Mouse (Mus musculus) forebrain, embryonic 14.5 days (tissue): Measurements from ENCODE around the gene Nectin2. TPM values are rescaled to one million over a fixed set of nuclear protein-coding genes. Genes with fewer than 3 reads are reported as not detected.

Source experiments
- ATAC-seq: fragments of 200-750 bp; cut with Nextera tagmentation; 2 replicates; pipeline ENCODE4 v1.8.0; 2017; ENCODE audit warnings: mild to moderate bottlenecking, moderate library complexity
- DNase-seq: peaks from one replicate; pipeline ENCODE4 v3.0.0-alpha.2; 2015; ENCODE audit warnings: low spot score
- H3K27ac ChIP-seq: fragments of 300-500 bp; sonication (generic); 2 replicates; pipeline ENCODE4 v1.5.1; 2014; ENCODE audit warnings: low read depth, mild to moderate bottlenecking, control low read depth, low read length, moderate library complexity
- H3K27me3 ChIP-seq: fragments of 300-500 bp; sonication (generic); replicated peaks from 2 replicates; pipeline ENCODE4 v1.6.1; 2014; ENCODE audit warnings: low read length, control low read depth, mixed read lengths; ENCODE audit not compliant: control insufficient read depth, insufficient read depth
- H3K36me3 ChIP-seq: fragments of 300-500 bp; sonication (generic); 2 replicates; pipeline ENCODE4 v1.6.1; 2014; ENCODE audit warnings: low read length, control low read depth; ENCODE audit not compliant: control insufficient read depth, insufficient read depth
- H3K4me1 ChIP-seq: fragments of 300-500 bp; sonication (generic); 2 replicates; pipeline ENCODE4 v1.6.1; 2014; ENCODE audit warnings: antibody characterized with exemption, low read length, control low read depth; ENCODE audit not compliant: control insufficient read depth, insufficient read depth
- H3K4me2 ChIP-seq: fragments of 300-500 bp; sonication (generic); 2 replicates; pipeline ENCODE4 v1.6.1; 2014; ENCODE audit warnings: mild to moderate bottlenecking, control low read depth, low read length
- H3K4me3 ChIP-seq: fragments of 300-500 bp; sonication (generic); 2 replicates; pipeline ENCODE4 v1.5.1; 2014; ENCODE audit warnings: low read depth, low read length, control low read depth
- H3K9ac ChIP-seq: fragments of 300-500 bp; sonication (generic); 2 replicates; pipeline ENCODE4 v1.6.1; 2014; ENCODE audit warnings: mild to moderate bottlenecking, low read length, control low read depth, moderate library complexity
- H3K9me3 ChIP-seq: fragments of 300-500 bp; sonication (generic); replicated peaks from 2 replicates; pipeline ENCODE4 v1.6.1; 2016; ENCODE audit warnings: low read length, control low read depth, mixed read lengths; ENCODE audit not compliant: control insufficient read depth
- WGBS: fragments of 180-500 bp; shearing (Covaris S2); extraction: QIAGEN DNeasy Blood & Tissue Kit; methylation state at CpG from one replicate; pipeline ENCODE4 v1.1.7; 2014; 5-methylcytosine and 5-hydroxymethylcytosine counted together
- polyA plus RNA-seq: library from polyadenylated mRNA; unstranded; fragments of >200 nt; fragmentation: Nextera tagmentation; extraction: Ambion mirVana; gene quantifications from 2 replicates; pipeline ENCODE4 v1.2.1, GENCODE M21; 2014

Nectin2 gene
- polyA plus RNA-seq, 1 experiment from 2014 or later = 33.0 TPM

- no peaks in the 10 kb centered on the region for H3K9me3 ChIP-seq
- ATAC-seq (no peak), DNase-seq (no peak)
- H3K4me3 ChIP-seq = no peak overlapping the region
- H3K36me3 ChIP-seq = peaks cover 13% of the 10 kb centered on the region; the same call in 1 of the 2 replicates
- no peak overlapping the region for H3K4me2 ChIP-seq
- peaks cover 10% of the 10 kb centered on the region for H3K4me1 ChIP-seq
- no peak overlapping the region for H3K27ac ChIP-seq
- H3K27me3 ChIP-seq = no peaks in the 10 kb centered on the region
- 94% methylated on average over 5 of the region's 5 CpGs for WGBS
- no peak overlapping the region for H3K9ac ChIP-seq
Observed at GRCm38 (mm10) chr7:19718297-19718952, 31.9 kb downstream of the Nectin2 start.

GRCm38 (mm10) chr7:19717346-19717745 lies 32.9 kb downstream of the Nectin2 start:
- peaks cover 14% of the 10 kb centered on the region for H3K36me3 ChIP-seq
- DNase-seq = no peak
- H3K27ac ChIP-seq = no peak overlapping the region

GRCm38 (mm10) chr7:19716822-19717221 lies 33.5 kb downstream of the Nectin2 start:
- peak overlapping the region; percentile 52 for H3K4me2 ChIP-seq
- ATAC-seq (no peak), DNase-seq (no peak)
- H3K36me3 ChIP-seq = peaks cover 19% of the 10 kb centered on the region
- peaks cover 10% of the 10 kb centered on the region for H3K4me1 ChIP-seq
- peak overlapping the region; percentile 50; the same call in 1 of the 2 replicates for H3K9ac ChIP-seq
- peak overlapping the region; percentile 84 for H3K27ac ChIP-seq
- H3K4me3 ChIP-seq = no peak overlapping the region
- H3K27me3 ChIP-seq = no peaks in the 10 kb centered on the region
- WGBS = 88% methylated on average over 2 of the region's 2 CpGs
- H3K9me3 ChIP-seq = no peaks in the 10 kb centered on the region

More at GRCm38 (mm10) chr7:19717346-19717745, 32.9 kb downstream of the Nectin2 start:
- no peaks in the 10 kb centered on the region for H3K9me3 ChIP-seq
- ATAC-seq = no peak
- no peak overlapping the region for H3K4me3 ChIP-seq
- H3K9ac ChIP-seq = no peak overlapping the region
- H3K4me1 ChIP-seq = peaks cover 10% of the 10 kb centered on the region
- no peaks in the 10 kb centered on the region for H3K27me3 ChIP-seq
- no peak overlapping the region for H3K4me2 ChIP-seq
- WGBS = 85% methylated on average over 4 of the region's 4 CpGs

GRCm38 (mm10) chr7:19716055-19716682 lies 34.1 kb downstream of the Nectin2 start:
- peak overlapping the region; percentile 52 for H3K4me2 ChIP-seq
- no peak for ATAC-seq

GRCm38 (mm10) chr7:19715239-19716054 lies 34.8 kb downstream of the Nectin2 start, which contains the start of gene Tomm40:
Tomm40 (minus strand) TSS chr7:19715438.
- Histone ChIP-seq H3K4me3 (peak within 1 kb of the TSS; percentile 98), H3K4me2 (peak within 1 kb of the TSS; percentile 95), H3K36me3 (peaks cover 29% of the 10 kb centered on the region), H3K9me3 (no peaks in the 10 kb centered on the region), H3K27me3 (no peaks in the 10 kb centered on the region), H3K9ac (peak within 1 kb of the TSS; percentile 89), H3K4me1 (peaks cover 10% of the 10 kb centered on the region), H3K27ac (peak within 1 kb of the TSS; percentile 84)
- WGBS = under 1% methylated on average over 56 of the region's 59 CpGs
- ATAC-seq (peak; percentile 98), DNase-seq (peak; percentile 100)

More at GRCm38 (mm10) chr7:19716055-19716682, 34.1 kb downstream of the Nectin2 start:
- WGBS = 8% methylated on average over 18 of the region's 18 CpGs
- Histone ChIP-seq H3K9ac (peak overlapping the region; percentile 50), H3K4me3 (peak overlapping the region; percentile 25), H3K27ac (peak overlapping the region; percentile 84), H3K4me1 (peaks cover 10% of the 10 kb centered on the region), H3K36me3 (peaks cover 22% of the 10 kb centered on the region), H3K27me3 (no peaks in the 10 kb centered on the region), H3K9me3 (no peaks in the 10 kb centered on the region)
- no peak for DNase-seq

GRCm38 (mm10) chr7:19714836-19715235 lies 35.4 kb downstream of the Nectin2 start:
- under 1% methylated on average over 38 of the region's 39 CpGs for WGBS
- peak overlapping the region; percentile 74 for H3K27ac ChIP-seq

GRCm38 (mm10) chr7:19713598-19713997 lies 36.7 kb downstream of the Nectin2 start:
- no peaks in the 10 kb centered on the region for H3K9me3 ChIP-seq
- no peak overlapping the region for H3K4me3 ChIP-seq
- no peak overlapping the region for H3K4me2 ChIP-seq
- peaks cover 47% of the 10 kb centered on the region for H3K36me3 ChIP-seq
- WGBS = 89% methylated on average over 9 of the region's 9 CpGs
- no peaks in the 10 kb centered on the region for H3K27me3 ChIP-seq
- peaks cover 10% of the 10 kb centered on the region for H3K4me1 ChIP-seq
- no peak for DNase-seq
- no peak overlapping the region for H3K27ac ChIP-seq
- ATAC-seq = no peak
- no peak overlapping the region for H3K9ac ChIP-seq

More at GRCm38 (mm10) chr7:19714836-19715235, 35.4 kb downstream of the Nectin2 start:
- Histone ChIP-seq H3K27me3 (no peaks in the 10 kb centered on the region), H3K4me2 (peak overlapping the region; percentile 95), H3K4me3 (peak overlapping the region; percentile 98), H3K9me3 (no peaks in the 10 kb centered on the region), H3K4me1 (peaks cover 10% of the 10 kb centered on the region), H3K9ac (peak overlapping the region; percentile 89), H3K36me3 (peaks cover 35% of the 10 kb centered on the region)
- DNase-seq (peak; percentile 3), ATAC-seq (no peak)

GRCm38 (mm10) chr7:19713196-19713595 lies 37.1 kb downstream of the Nectin2 start:
- H3K4me1 ChIP-seq = peaks cover 10% of the 10 kb centered on the region
- H3K9me3 ChIP-seq = no peaks in the 10 kb centered on the region
- H3K4me2 ChIP-seq = no peak overlapping the region
- peaks cover 50% of the 10 kb centered on the region for H3K36me3 ChIP-seq
- no peaks in the 10 kb centered on the region for H3K27me3 ChIP-seq
- 51% methylated on average over 4 of the region's 4 CpGs for WGBS
- ATAC-seq (no peak), DNase-seq (no peak)
- H3K27ac ChIP-seq = no peak overlapping the region
- H3K4me3 ChIP-seq = no peak overlapping the region
- H3K9ac ChIP-seq = no peak overlapping the region
